Mouse (Mus musculus): ENCODE data around the gene Prss38. TPM values are rescaled to one million over a fixed set of nuclear protein-coding genes. Genes with fewer than 3 reads are reported as not detected.

Gene Prss38
- total and polyA plus RNA-seq, 3 experiments = not detected

DNA sequence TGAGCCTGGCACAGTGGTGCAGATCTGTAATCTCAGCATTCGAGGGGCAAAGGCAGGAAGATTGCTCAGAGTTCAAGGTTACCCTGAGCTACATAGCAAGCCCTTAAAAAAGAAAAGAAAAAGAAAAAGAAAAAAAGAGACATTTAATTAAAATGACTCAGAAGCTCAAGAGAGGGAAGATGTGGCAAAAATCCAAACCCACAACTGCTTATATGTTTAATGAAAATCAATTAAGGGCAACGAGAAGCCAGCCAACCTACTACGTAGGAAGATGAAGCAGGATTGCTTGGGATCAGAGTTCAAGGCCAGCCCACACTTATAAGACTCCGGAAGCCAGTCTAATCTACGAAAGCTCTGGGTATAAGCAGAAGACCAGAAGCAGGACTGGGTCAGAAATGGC is 19.0 kb upstream of the Prss38 start:
- DNase-seq = no peak
- no peak for TF ChIP-seq EP300 (IDR thresholded peaks at IDR 0.05; ENCODE audit: insufficient read depth, low read depth, low read length)
- TF ChIP-seq CTCF (IDR thresholded peaks at IDR 0.05) = no peak
- TF ChIP-seq POLR2A (IDR thresholded peaks at IDR 0.05; ENCODE audit: insufficient read depth, low read depth, low read length) = no peak
- 78% methylated on average over 5 of the region's 5 CpGs for WGBS
- intact Hi-C loops (cut with DNase I) = no loop called here
- Histone ChIP-seq H3K27me3 (ENCODE audit: control insufficient read depth, insufficient read depth, low read length) (no peaks in the 10 kb centered on the region), H3K27ac (no peak overlapping the region), H3K36me3 (ENCODE audit: control insufficient read depth, insufficient read depth, low read length) (no peaks in the 10 kb centered on the region), H3K79me2 (replicated peaks; ENCODE audit: control insufficient read depth, insufficient read depth, low read length) (no peaks in the 10 kb centered on the region), H3K9ac (ENCODE audit: low read depth, low read length) (no peak overlapping the region), H3K4me3 (no peak overlapping the region), H3K4me1 (ENCODE audit: control insufficient read depth, insufficient read depth, low read length) (no peaks in the 10 kb centered on the region)

DNA sequence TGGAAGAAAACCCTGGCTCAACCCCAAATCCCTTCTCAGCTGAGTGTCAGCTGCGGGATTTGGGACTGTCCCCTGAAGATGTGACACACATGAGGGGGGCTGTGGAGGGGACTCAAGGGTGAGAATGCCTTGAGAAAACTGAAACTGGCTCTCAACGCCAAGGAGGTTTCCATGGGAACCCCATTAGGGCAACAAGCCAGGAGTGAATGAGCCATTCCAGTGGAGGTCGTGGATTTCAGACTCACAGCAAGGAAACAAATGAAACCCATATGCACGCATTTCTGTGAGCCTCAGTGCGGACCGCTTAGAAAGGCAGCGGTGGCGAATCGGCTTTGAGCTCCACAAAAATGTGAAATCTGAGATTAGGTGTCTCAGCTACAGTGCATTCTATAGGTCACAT is 18.1 kb upstream of the Prss38 start:
- H3K4me1 ChIP-seq (ENCODE audit: control insufficient read depth, insufficient read depth, low read length) = no peaks in the 10 kb centered on the region
- no peak overlapping the region for H3K27ac ChIP-seq
- peak in 1 of 2 experiments; percentile 20 for DNase-seq
- intact Hi-C loops (cut with DNase I) = no loop called here
- no peak overlapping the region for H3K9ac ChIP-seq (ENCODE audit: low read depth, low read length)
- H3K36me3 ChIP-seq (ENCODE audit: control insufficient read depth, insufficient read depth, low read length) = no peaks in the 10 kb centered on the region
- TF ChIP-seq CTCF (IDR thresholded peaks at IDR 0.05) (no peak), POLR2A (IDR thresholded peaks at IDR 0.05; ENCODE audit: insufficient read depth, low read depth, low read length) (no peak), EP300 (IDR thresholded peaks at IDR 0.05; ENCODE audit: insufficient read depth, low read depth, low read length) (no peak)
- no peak overlapping the region for H3K4me3 ChIP-seq
- WGBS = 54% methylated on average over 9 of the region's 9 CpGs
- H3K79me2 ChIP-seq (replicated peaks; ENCODE audit: control insufficient read depth, insufficient read depth, low read length) = no peaks in the 10 kb centered on the region
- no peaks in the 10 kb centered on the region for H3K27me3 ChIP-seq (ENCODE audit: control insufficient read depth, insufficient read depth, low read length)

DNA sequence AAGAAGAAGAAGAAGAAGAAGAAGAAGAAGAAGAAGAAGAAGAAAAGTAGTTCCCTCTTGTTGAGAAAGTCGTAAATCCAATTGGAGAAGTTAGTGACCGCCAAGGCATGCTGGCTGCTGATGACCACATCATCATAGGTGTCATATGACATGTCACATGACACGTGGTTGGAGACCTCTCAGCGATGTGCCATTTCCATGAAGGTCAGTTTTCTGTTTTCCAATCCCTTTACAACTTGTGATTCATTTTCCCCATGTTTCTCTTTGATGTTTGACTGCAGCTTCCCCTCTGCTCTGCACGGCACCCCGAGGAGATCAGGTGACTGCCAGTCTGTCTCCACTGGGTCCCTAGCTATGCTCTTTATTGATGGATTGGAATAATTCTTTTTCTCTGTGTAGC is 16.8 kb upstream of the Prss38 start:
- TF ChIP-seq EP300 (IDR thresholded peaks at IDR 0.05; ENCODE audit: insufficient read depth, low read depth, low read length) = no peak
- no peak for TF ChIP-seq POLR2A (IDR thresholded peaks at IDR 0.05; ENCODE audit: insufficient read depth, low read depth, low read length)
- no peak for TF ChIP-seq CTCF (IDR thresholded peaks at IDR 0.05)
- Histone ChIP-seq H3K36me3 (ENCODE audit: control insufficient read depth, insufficient read depth, low read length) (no peaks in the 10 kb centered on the region), H3K9ac (ENCODE audit: low read depth, low read length) (no peak overlapping the region), H3K4me3 (no peak overlapping the region), H3K27ac (no peak overlapping the region), H3K27me3 (ENCODE audit: control insufficient read depth, insufficient read depth, low read length) (no peaks in the 10 kb centered on the region), H3K79me2 (replicated peaks; ENCODE audit: control insufficient read depth, insufficient read depth, low read length) (no peaks in the 10 kb centered on the region), H3K4me1 (ENCODE audit: control insufficient read depth, insufficient read depth, low read length) (no peaks in the 10 kb centered on the region)
- intact Hi-C loops (cut with DNase I) = no loop called here
- 55% methylated on average over 6 of the region's 6 CpGs for WGBS
- no peak for DNase-seq

DNA sequence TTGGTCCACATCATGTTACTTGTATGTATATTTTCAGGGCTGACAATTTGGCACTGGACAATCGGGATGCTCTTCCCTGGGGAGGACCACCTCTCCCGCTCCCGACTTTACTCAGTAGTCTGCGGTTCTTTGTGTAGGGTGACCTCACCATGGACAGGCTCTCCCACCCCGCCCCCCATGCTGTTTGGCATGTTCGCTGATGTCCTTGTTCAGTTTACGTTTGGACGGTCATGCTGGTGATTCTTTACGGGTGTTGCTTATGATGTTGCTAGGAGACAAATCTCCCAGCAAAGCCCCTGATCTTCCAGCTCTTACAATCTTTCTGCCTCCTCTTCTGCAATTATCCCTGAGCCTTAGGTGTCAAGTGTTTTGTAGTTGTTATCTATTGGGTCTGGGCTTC is 15.0 kb upstream of the Prss38 start:
- no peak for DNase-seq
- H3K27ac ChIP-seq = no peak overlapping the region
- H3K9ac ChIP-seq (ENCODE audit: low read depth, low read length) = no peak overlapping the region
- no peaks in the 10 kb centered on the region for H3K79me2 ChIP-seq (replicated peaks; ENCODE audit: control insufficient read depth, insufficient read depth, low read length)
- no peaks in the 10 kb centered on the region for H3K36me3 ChIP-seq (ENCODE audit: control insufficient read depth, insufficient read depth, low read length)
- no peaks in the 10 kb centered on the region for H3K27me3 ChIP-seq (ENCODE audit: control insufficient read depth, insufficient read depth, low read length)
- no peaks in the 10 kb centered on the region for H3K4me1 ChIP-seq (ENCODE audit: control insufficient read depth, insufficient read depth, low read length)
- WGBS = 68% methylated on average over 9 of the region's 9 CpGs
- intact Hi-C loops (cut with DNase I) = no loop called here
- TF ChIP-seq CTCF (IDR thresholded peaks at IDR 0.05) = no peak
- no peak for TF ChIP-seq EP300 (IDR thresholded peaks at IDR 0.05; ENCODE audit: insufficient read depth, low read depth, low read length)
- TF ChIP-seq POLR2A (IDR thresholded peaks at IDR 0.05; ENCODE audit: insufficient read depth, low read depth, low read length) = no peak
- no peak overlapping the region for H3K4me3 ChIP-seq

DNA sequence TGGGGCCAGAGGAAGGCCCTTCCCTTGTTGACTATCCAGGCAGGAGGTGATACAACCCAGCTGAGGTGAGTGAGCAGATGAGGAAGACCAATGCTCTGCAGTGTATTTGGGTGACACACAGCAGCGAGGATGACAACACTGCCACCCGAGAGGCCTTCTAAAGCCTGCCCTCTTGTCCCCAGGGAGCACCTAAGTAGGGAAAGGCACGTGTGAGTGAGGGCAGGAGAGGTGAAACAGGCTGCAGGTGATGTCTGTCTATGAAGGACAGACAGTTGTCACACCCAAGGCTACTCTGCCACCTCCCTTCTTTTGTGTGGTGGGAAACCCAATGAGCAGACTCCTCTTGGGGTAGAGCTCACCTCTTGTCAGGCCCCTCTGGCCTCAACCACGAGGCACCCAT is 14.2 kb upstream of the Prss38 start:
- no peak overlapping the region for H3K9ac ChIP-seq (ENCODE audit: low read depth, low read length)
- H3K36me3 ChIP-seq (ENCODE audit: control insufficient read depth, insufficient read depth, low read length) = no peaks in the 10 kb centered on the region
- no peak for DNase-seq
- no peaks in the 10 kb centered on the region for H3K79me2 ChIP-seq (replicated peaks; ENCODE audit: control insufficient read depth, insufficient read depth, low read length)
- TF ChIP-seq CTCF (IDR thresholded peaks at IDR 0.05) (no peak), POLR2A (IDR thresholded peaks at IDR 0.05; ENCODE audit: insufficient read depth, low read depth, low read length) (no peak), EP300 (IDR thresholded peaks at IDR 0.05; ENCODE audit: insufficient read depth, low read depth, low read length) (no peak)
- no peak overlapping the region for H3K4me3 ChIP-seq
- H3K4me1 ChIP-seq (ENCODE audit: control insufficient read depth, insufficient read depth, low read length) = no peaks in the 10 kb centered on the region
- intact Hi-C loops (cut with DNase I) = no loop called here
- H3K27me3 ChIP-seq (ENCODE audit: control insufficient read depth, insufficient read depth, low read length) = no peaks in the 10 kb centered on the region
- 65% methylated on average over 4 of the region's 4 CpGs for WGBS
- H3K27ac ChIP-seq = no peak overlapping the region

DNA sequence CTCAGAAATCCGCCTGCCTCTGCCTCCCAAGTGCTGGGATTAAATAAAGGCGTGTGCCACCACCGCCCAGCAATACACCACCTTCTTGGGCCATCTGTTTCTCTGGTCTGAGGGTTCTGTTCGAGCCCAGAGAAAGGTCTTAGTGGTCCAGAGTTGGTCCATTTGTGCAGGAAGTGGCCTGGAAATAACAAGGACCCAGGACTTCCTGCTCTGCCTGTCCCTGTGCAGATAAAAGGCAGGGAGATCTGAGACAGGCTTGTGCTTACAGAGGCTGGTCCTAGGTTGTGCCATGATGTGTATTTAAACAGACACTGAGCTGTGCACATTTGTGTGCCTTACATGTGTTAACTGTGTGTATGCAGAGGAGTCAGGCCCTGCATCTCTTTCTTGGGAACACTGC is 13.3 kb upstream of the Prss38 start:
- intact Hi-C loops (cut with DNase I) = no loop called here
- H3K36me3 ChIP-seq (ENCODE audit: control insufficient read depth, insufficient read depth, low read length) = no peaks in the 10 kb centered on the region

More for the DNA sequence above, 13.3 kb upstream of the Prss38 start:
- no peak for DNase-seq
- Histone ChIP-seq H3K4me3 (no peak overlapping the region), H3K27ac (no peak overlapping the region), H3K4me1 (ENCODE audit: control insufficient read depth, insufficient read depth, low read length) (no peaks in the 10 kb centered on the region), H3K9ac (ENCODE audit: low read depth, low read length) (no peak overlapping the region), H3K79me2 (replicated peaks; ENCODE audit: control insufficient read depth, insufficient read depth, low read length) (no peaks in the 10 kb centered on the region), H3K27me3 (ENCODE audit: control insufficient read depth, insufficient read depth, low read length) (no peaks in the 10 kb centered on the region)
- TF ChIP-seq CTCF (IDR thresholded peaks at IDR 0.05) = no peak
- TF ChIP-seq POLR2A (IDR thresholded peaks at IDR 0.05; ENCODE audit: insufficient read depth, low read depth, low read length) = no peak
- TF ChIP-seq EP300 (IDR thresholded peaks at IDR 0.05; ENCODE audit: insufficient read depth, low read depth, low read length) = no peak
- WGBS = 77% methylated on average over 4 of the region's 4 CpGs
